Mouse (Mus musculus): Measurements from ENCODE around the gene Sbno2.

Gene Sbno2

DNA sequence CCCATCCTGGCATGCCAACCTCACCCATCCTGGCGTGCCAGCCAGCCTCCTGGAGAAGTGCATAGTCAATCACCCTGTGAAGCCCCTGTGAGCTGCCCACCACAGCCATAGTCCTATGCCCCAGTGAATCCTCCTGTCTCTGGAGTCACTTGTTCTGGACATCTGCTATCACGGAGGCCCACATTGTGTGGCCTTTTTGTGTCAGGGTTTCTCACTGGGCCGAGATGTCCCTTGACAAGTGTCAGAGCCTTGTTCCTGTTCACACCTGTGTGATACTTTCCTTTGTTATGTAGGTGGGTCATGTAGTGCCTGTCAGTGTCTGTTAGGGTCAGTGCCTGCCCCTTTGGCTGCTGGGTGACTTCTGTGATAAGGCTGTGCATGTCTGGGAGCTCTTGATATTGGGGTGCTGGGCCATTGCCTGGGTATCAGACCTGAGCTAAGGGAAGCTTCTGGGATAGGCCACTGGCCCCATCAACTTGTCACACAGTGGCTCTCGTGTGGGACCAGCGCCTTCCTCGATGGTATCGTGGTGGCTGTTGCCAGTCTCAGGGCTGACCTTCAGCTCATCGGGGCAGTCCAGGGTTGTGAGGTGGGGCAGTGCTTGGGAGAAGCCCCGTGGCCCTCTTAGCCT, 18.7 kb upstream of the Sbno2 start:
- no peak for DNase-seq (ENCODE audit: low spot score)

GRCm38 (mm10) chr10:80121639-80122038, 16.3 kb upstream of the Sbno2 start:
- DNase-seq (ENCODE audit: low spot score), result no peak

- DNase-seq (ENCODE audit: low spot score), result no peak
These were observed 14.8 kb upstream of the Sbno2 start for GRCm38 (mm10) chr10:80120146-80120545.

GRCm38 (mm10) chr10:80118552-80118951, 13.2 kb upstream of the Sbno2 start:
- DNase-seq (ENCODE audit: low spot score), result no peak

DNA sequence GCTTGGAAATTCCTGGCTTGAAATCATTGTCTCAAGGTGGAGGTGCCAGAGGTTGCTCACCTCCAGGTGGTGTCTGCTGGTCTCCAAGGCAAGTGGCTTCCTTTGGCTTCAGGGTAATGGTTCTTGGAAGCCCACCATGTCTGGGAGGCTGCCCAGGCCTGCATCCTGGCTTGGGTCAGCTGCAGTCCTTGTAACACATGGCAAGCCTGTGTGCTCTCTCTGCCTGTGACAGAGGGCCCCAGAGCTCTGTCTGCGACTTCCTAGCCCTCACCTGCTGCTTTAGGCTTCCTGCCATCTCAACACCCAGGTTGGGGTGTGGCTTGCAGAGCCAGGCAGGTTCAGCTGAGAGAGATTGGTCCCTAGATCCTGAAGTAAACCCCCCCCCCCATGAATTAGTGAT, 12.4 kb upstream of the Sbno2 start:
- no peak for DNase-seq (ENCODE audit: low spot score)

DNA sequence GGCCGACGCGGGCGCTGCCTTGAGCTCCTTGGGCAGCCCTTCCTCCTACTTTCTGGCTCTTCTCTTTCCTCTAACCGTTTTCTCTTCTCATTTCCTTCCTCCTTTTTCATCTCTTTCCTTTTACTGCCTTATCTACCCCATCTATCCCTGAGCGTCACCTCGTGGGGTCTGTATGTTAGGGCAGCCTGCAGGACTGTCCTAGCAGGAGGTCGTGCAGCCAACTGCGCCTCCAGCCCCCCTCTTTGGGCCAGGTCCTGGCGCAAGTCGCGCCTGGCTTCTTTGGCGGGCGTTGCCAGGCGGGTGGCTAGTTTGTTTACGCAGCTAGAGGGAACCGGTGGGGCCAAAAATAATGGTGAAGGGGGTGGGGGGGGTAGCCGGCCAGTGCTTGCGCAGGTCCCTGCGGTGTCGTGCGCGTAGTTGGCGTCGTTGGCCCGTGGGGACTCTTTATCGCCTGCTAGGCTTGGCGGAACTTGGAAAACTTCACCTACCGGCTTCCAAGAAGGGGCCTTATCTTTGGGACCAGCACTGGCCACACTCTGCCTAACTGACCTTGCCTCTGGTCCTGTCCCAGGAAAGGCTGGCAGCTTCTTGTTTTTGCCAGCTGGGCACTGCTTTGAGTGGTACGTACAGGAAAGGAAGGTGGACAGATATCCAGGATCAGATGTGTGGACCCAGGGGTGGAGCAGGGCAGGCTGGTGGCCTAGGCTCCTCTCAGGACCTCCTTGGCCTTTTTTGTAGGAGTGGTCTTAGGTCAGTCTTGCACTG, 11.7 kb upstream of the Sbno2 start:
- no peak for DNase-seq (ENCODE audit: low spot score)

DNA sequence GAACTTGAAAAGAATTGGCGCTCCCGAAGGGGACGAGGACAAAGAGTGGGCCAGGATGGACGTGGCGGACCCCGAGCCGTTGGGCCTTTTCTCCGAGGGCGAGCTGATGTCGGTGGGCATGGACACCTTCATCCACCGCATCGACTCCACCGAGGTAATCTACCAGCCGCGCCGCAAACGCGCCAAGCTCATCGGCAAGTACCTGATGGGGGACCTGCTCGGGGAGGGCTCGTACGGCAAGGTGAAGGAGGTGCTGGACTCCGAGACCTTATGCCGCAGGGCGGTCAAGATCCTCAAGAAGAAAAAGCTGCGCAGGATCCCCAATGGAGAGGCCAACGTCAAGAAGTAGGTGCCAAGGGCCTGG, 11.2 kb upstream of the Sbno2 start:
- no peak for DNase-seq (ENCODE audit: low spot score)

- no peak for DNase-seq (ENCODE audit: low spot score)
These were observed 10.6 kb upstream of the Sbno2 start for GRCm38 (mm10) chr10:80115944-80116335.

- DNase-seq (ENCODE audit: low spot score), result peak; percentile 99
These were observed 10.0 kb upstream of the Sbno2 start, which contains the start of gene Stk11 for GRCm38 (mm10) chr10:80115290-80115943. Gene Stk11 (plus strand): TSS chr10:80115803.

DNA sequence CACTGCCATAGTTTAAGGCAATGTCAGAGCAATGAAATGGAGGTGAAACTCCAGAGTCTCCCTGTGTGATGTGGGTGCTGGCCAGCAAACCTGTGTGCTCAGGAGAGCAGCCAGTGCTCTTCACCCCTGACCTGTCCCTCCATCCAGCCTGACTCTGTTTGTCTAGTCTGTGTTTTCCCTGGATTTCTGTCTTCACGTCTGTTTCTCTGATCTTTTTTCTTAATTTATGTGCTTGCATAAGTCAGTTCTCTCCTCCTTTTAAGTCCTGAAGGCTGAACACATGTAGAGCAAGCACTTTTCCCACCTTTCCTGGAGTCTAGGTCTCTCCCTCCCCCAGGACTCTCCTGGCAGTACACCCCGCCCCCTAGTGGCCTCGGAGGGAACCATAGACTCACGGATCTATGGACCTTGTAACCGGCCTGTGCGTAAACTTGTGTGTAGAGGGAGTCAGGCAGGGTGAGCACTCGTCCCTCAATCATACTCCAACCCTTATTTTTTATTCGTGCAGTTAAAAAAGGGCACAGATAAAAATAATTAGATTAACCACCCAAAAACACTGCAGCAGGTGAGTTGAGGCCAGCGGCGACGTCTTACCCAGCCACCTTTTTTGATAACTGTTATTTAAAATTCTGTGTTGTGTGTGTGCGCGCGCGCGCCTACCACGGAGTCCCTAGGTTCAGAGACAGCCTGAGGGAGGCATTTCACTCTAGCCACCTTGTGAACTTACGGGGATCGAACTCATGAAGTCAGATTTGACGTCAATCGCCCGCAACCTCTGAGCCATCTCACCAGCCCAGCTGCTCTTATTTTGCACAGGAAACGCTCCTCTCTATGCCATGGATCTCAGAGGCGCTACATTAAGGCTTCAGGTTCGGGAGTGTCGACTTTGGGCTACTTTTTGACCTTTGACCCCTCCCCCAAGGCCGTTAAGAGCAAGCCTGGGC, 9.2 kb upstream of the Sbno2 start:
- peak; percentile 80 for DNase-seq (ENCODE audit: low spot score)

- no peak for DNase-seq (ENCODE audit: low spot score)
These were observed 2.3 kb upstream of the Sbno2 start for GRCm38 (mm10) chr10:80107678-80108077.

- DNase-seq (ENCODE audit: low spot score), result no peak
These were observed 555 bp upstream of the Sbno2 start for GRCm38 (mm10) chr10:80105926-80106325.

- no peak for DNase-seq (ENCODE audit: low spot score)
These were observed 1.2 kb downstream of the Sbno2 start for GRCm38 (mm10) chr10:80104181-80104580.

GRCm38 (mm10) chr10:80103032-80103431, 2.3 kb downstream of the Sbno2 start:
- DNase-seq (ENCODE audit: low spot score), result no peak

- DNase-seq (ENCODE audit: low spot score), result peak; percentile 38
These were observed 3.0 kb downstream of the Sbno2 start for GRCm38 (mm10) chr10:80102216-80102915.

DNA sequence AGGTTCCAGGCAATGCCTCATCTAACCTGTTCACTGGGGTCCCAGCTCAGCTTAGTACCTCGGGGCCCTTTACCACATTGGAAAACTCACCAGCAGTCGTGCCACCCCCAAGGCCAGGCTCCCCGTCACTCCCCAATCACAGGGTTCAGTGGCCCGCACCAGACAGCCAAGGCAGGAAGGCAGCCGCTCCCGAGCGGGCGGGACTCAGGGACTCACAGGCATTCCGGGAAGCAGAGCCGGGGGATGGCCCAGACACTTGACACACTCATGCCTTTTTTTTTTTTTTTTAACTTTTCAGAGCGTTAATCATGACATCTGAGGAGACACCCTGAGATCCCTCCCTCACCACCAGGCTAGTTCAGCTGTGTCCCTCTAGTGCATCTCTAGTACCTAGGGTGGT, 4.4 kb downstream of the Sbno2 start:
- no peak for DNase-seq (ENCODE audit: low spot score)

DNA sequence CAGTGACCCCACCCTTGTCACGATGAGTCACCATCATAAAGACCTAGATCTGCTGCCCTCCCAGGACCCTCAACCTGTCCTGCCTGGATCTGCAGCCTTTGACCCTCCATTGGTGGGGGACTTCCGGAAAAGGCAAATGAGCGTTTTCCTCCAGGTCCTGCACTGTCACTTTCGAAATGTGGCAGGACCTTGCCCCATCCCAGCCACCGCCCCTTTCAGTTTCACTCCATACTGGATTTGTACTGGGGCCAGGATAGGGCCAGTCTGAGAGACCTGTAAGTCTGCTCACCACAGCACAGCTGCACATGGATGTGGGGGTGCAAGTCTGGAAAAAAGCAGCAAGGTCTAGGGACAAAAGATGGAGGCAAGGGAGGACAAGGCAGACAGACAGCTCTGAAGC, 6.7 kb downstream of the Sbno2 start:
- no peak for DNase-seq (ENCODE audit: low spot score)

- no peak for DNase-seq (ENCODE audit: low spot score)
These were observed 8.1 kb downstream of the Sbno2 start for GRCm38 (mm10) chr10:80097275-80097674.

DNA sequence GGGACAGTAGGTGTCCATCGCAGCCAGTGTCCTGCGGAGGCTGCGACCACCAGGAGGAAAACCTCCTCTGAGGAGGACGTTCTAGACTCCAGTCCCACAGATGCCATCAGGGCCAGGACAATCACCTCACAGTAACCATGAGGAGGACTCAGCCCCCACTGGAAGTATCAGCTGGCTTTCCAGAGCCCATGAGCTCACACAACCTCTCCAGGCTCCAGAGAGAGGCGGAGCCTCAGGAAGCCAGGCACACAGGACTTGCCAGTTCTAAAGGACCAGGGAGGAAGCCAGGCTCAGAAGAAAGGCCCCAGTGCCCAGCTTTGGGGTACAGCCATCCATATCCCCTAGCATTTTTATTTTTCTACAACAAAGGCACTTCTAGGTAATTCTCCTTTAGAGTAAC, 9.8 kb downstream of the Sbno2 start:
- DNase-seq (ENCODE audit: low spot score), result no peak

DNA sequence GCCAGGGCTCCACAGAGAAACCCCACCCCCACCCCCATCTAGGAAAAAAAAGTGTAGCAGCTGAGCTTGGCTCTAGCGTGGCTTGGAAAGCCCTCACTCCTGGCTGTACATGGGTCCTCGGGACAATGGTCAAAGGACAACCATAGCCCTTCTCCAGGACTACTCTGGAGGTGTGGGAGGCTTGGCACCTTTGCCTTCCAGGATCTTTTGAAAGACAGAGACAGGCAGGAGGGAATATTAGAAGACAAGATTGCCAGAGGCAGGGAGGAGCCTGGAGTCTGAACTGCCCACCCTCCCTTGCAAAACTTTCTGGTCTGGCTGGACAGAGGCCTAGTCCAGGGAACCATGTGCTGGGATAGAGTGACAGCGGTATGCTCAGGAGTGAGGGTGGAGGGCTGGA, 10.7 kb downstream of the Sbno2 start:
- DNase-seq (ENCODE audit: low spot score), result no peak

DNA sequence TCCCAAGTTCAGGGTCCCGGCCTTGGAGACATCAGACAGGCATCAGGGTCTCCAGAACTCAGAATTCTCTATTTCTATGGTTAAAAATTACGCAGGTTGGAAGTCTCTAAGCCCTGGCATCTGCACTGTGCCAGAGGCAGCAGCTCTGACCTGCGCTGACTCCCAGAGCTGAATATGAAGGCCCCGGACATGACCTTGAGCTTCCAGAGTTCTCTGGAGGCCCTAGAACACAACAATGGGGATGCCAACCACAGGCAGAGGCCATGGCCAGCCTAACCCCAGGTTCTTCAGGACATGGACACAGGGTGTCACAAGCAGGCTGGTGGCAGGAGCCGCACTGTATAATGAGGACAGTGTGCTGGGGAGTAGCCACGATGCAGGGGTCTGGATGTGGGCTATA, 11.3 kb downstream of the Sbno2 start:
- DNase-seq (ENCODE audit: low spot score), result no peak

GRCm38 (mm10) chr10:80092690-80093089, 12.7 kb downstream of the Sbno2 start:
- no peak for DNase-seq (ENCODE audit: low spot score)

Data from urinary bladder, postnatal 10 days (tissue).